In the genomic region with DNA sequence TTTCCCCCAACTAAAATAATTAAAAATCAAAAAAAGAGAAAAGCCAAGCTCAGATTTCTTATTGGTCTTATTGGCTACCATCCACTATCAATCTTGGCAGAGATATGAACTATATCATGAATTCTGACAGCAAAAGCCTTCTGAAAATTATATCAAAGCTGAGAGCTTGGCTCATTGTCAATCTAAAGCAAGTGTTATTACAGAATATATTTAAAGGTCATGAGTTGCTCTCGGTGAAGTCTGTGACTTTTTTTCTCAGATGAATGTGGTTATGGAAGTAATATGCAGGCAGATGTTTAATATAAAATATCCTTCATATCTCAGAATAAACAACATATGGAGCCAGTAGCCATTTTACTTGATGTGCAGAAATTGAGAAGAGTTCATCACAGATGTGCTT, we compare ENCODE assay signal across 28 mouse cellular contexts.
"Had no signal": no experiment of that assay in that cellular context is flagged by ENCODE, and none has a peak within 500 bp of the region (broad histone marks: within the 10 kb centered on the region; RNA-seq: fewer than 3 reads in every experiment).

No protein-coding gene starts in this region.

- H3K9me3 ChIP-seq: heart, embryonic 13.5 days; heart, embryonic 15.5 days; hindbrain, embryonic 10.5 days; hindbrain, embryonic 12.5 days; intestine, embryonic 15.5 days; limb, embryonic 13.5 days; liver, embryonic 13.5 days had no signal

- H3K4me1 ChIP-seq: heart, embryonic 13.5 days; heart, embryonic 15.5 days; hindbrain, embryonic 10.5 days; hindbrain, embryonic 12.5 days; intestine, embryonic 15.5 days; limb, embryonic 13.5 days; liver, embryonic 13.5 days; liver, embryonic 15.5 days had no signal

- H3K27me3 ChIP-seq: heart, embryonic 13.5 days; heart, embryonic 15.5 days; hindbrain, embryonic 12.5 days; intestine, embryonic 15.5 days; limb, embryonic 13.5 days; liver, embryonic 13.5 days; liver, embryonic 15.5 days had no signal

- H3K9ac ChIP-seq: heart, embryonic 13.5 days; heart, embryonic 15.5 days; hindbrain, embryonic 12.5 days; hindbrain, embryonic 14.5 days; intestine, embryonic 15.5 days; limb, embryonic 13.5 days; liver, embryonic 13.5 days; liver, embryonic 15.5 days had no signal

- H3K4me2 ChIP-seq: heart, embryonic 11.5 days; heart, embryonic 13.5 days; heart, embryonic 15.5 days; hindbrain, embryonic 12.5 days; hindbrain, embryonic 14.5 days; intestine, embryonic 15.5 days; limb, embryonic 13.5 days; liver, embryonic 11.5 days; liver, embryonic 13.5 days; liver, embryonic 15.5 days had no signal

- H3K4me3 ChIP-seq: heart, adult 2 months; heart, embryonic 13.5 days; heart, embryonic 15.5 days; hindbrain, embryonic 10.5 days; hindbrain, embryonic 12.5 days; intestine, embryonic 15.5 days; layer of hippocampus, adult 2 months; left cerebral cortex, adult 2 months; limb, embryonic 13.5 days; liver, embryonic 13.5 days; liver, embryonic 15.5 days had no signal

- ATAC-seq: hindbrain, embryonic 16.5 days; inflammation-experienced regulatory T-cells, adult 6 months; intestine, embryonic 15.5 days; intestine, postnatal 0 days had no signal

- DNase-seq: gastrocnemius, postnatal 14 days; gastrocnemius, postnatal 36 days; heart, adult 11 months; heart, adult 2 months; heart, postnatal 14 days; heart, postnatal 4 days; kidney, adult 18-20 months; kidney, adult 8-10 months; kidney, postnatal 10 days; kidney, postnatal 25 days; kidney, postnatal 4 days; liver; liver, embryonic 13.5 days had no signal

- H3K36me3 ChIP-seq: heart, embryonic 13.5 days; heart, embryonic 15.5 days; hindbrain, embryonic 10.5 days; hindbrain, embryonic 12.5 days; intestine, embryonic 15.5 days; limb, embryonic 13.5 days; liver, embryonic 13.5 days; liver, embryonic 15.5 days had no signal

- H3K27ac ChIP-seq: heart, adult 2 months; heart, embryonic 13.5 days; heart, embryonic 15.5 days; hindbrain, embryonic 10.5 days; hindbrain, embryonic 12.5 days; hindbrain, embryonic 14.5 days; intestine, embryonic 15.5 days; layer of hippocampus, adult 2 months; left cerebral cortex, adult 2 months; limb, embryonic 13.5 days; liver, embryonic 13.5 days; liver, embryonic 15.5 days had no signal
